Mouse (Mus musculus) left cerebral cortex, adult 11 months (tissue): ENCODE results near the gene Kdm4b.

Source experiments
- DNase-seq: peaks from one replicate; pipeline ENCODE4 v3.0.0; 2022; ENCODE audit warnings: low spot score

The Kdm4b gene

DNA sequence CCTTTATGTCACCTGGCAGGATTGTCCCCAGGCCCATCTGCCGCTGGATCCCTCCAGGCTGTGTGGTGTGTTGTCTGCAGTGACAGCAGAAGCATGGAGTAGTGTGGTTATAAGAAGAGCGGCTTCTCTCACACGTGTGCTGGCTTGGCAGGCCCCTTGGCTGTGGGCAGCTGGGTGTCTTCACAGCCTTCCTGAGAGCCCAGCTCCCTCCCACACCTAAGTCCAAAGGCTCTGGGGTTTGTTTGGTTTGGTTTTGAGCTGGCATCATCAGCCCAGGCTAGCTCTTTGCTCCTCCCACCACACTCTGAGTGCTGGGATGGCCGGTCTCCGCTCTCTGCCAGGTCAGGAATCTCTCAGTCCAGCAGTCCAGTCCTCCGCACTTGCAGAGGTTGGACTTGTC lies 67.4 kb downstream of the Kdm4b start:
- DNase-seq = no peak

DNA sequence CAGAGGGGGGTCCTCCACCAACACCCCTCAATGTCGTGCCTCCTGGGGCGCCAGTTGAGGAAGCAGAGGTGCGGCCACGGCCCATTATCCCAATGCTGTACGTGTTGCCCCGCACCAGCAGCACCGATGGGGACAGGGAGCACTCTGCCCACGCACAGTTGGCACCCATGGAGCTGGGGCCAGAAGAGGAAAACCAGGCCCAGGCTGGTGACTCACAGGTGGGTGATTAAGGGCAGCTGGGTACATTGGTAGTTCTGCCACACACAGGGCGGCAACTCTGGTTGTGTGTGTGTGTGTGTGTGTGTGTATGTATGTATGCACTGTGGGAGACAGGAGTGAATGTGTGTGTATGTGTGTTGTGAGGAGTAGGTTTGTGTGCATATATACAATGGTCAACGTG lies 68.0 kb downstream of the Kdm4b start:
- no peak for DNase-seq

DNA sequence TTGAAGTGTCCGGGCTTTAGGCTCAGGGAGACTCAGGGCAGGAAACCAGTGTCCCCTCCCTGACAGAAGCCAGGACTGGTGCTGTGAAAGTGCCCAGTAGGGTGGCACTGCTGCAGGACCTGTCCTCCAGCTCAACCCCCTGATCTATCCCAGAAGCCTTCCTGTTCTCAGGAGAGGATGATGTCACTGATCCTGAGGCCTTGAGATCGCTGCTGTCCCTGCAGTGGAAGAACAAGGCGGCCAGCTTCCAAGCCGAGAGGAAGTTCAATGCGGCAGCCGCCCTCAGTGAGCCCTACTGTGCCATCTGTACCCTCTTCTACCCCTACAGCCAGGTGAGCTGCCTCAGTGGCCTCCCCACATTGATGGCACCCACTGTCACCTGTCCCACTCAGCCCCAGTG lies 70.2 kb downstream of the Kdm4b start:
- DNase-seq = no peak

DNA sequence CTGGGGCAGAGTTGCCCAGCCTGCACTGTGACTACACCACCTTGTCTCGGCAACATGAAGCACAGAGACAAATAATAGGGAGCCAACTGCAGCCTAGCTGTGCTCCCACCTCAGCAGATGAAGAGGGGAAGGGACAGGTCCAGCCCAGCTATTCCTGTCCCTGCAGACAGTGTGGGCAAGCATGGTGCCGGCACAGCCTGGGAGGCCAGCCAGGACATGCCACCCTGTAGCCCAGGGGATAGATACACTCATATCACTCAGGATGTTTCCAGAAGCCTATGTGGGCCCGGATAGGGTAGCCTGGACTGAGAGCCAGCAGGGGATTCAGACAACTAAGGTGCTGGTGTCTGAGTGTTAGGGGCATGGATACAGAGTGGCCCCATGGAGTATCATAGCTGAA lies 74.4 kb downstream of the Kdm4b start:
- DNase-seq = no peak

DNA sequence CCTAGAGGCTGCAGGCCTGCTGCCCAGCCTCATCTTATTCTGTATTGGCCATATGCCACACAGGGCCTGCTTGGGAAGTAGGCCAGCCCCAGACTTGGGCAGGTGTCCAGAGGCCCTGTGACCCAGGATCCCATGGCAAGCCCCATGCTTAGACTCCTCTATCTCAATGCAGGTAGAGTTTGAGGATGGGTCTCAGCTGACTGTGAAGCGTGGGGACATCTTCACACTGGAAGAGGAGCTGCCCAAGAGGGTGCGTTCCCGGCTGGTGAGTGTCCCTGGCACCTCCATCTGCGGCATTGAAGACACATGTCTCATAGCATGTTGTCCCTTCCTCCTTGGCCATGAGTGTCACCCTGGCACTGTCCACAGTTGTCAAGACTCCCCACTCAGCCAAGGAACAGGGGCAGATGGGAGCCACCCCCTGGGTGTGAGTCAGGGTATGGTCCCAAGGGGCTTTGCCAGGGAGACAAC lies 75.2 kb downstream of the Kdm4b start:
- DNase-seq = no peak

DNA sequence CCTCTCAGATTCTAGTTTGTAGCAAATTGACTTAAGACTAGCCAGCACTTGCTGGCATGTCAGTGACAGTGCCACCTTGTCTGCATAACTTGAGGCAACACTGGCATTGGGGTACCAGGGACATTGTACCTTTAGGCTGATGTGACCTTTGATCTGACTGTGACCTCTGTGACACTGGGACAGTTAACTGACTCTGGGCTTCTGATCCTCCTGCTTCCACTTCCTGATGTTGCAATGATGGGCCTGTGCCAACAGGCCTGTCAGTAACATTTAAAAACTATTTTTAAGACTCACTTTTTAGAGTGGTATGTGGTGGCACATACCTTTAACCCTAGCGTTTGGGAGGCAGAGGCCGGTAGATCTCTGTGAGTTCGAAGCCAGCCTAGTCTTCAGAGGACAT lies 79.5 kb downstream of the Kdm4b start:
- DNase-seq = no peak

DNA sequence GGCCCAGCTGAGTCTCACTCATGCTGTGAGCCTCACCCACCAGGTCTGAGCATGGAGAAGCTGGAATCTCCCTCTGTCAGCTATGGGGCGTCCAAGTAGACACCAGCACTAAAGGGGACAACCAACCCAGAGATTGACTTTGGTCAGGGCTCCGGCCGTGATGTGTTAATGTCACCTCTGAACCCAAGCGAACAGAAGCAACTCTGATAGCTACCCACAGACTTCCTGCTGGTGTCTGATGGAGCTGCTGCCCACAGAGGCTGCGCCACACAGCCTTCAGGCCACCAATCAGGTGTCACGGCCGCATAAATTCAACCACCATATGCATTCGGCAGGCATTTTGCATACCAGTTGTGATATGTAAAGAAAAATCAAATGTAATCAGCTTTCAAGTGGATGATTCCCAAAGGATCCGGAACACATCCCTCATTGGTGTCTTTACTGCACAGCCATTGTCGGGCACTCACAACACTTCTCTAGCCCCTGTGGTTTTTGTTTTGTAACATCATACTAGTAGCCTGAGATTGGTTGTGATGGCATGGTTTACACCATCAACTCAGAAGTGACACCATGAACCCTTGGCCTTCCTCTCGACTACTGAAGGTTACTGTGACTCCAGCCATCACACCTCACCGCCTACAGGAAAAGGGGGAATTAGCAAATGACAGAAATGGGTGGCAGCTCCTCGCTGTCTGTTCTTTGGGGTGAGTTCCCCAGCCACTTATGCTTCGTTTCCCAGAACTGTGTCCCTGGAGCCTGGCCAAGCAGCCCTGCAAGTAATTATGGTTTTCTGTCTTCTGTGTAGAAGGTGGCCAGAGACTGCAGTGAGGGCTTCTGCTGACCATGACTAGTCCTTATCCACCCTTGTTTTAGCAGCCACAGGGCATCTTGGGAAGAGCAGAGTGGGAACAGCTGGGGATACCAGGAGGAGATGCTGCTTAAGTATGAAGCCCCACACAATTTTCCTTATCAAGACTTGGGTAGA lies 80.3 kb downstream of the Kdm4b start:
- no peak for DNase-seq

DNA sequence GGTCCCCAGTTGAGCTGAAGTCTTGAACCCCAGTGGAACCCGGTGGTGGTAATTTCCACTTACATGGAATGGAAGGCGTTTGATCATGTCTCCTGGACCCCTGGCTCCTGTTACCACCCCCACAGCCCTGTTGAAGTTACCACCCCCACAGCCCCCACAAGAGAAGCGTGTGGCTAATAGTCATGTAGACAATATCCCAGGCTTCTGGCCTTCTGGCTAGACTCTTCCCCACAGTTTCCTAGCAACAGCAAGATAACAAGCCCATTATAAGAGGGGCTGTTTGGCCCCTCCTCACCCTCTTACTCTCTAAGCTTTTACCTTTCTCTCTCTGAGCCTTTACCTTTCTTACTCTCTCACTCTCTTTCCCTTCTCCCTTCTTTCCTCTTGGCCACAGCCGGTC lies 81.0 kb downstream of the Kdm4b start:
- no peak for DNase-seq

DNA sequence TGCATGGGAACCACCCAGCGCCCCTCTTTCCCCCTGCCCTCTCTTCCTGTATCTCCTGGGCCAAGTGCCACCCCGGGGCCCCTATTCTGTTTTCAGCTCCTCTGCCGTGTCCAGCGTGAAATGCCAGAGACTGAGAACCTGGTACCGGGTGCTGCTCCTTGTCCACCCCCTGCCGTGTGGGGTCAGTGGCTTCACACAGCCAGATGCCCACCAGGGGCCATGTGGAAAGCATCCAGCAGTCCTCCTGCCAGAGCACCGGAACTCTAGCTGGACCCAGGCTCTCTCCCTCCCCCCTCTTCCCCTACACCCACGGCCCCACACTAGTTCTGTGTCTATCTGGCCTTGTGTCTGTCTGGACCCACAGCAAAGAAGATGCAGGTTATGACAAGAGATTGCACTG lies 81.5 kb downstream of the Kdm4b start:
- DNase-seq = no peak

DNA sequence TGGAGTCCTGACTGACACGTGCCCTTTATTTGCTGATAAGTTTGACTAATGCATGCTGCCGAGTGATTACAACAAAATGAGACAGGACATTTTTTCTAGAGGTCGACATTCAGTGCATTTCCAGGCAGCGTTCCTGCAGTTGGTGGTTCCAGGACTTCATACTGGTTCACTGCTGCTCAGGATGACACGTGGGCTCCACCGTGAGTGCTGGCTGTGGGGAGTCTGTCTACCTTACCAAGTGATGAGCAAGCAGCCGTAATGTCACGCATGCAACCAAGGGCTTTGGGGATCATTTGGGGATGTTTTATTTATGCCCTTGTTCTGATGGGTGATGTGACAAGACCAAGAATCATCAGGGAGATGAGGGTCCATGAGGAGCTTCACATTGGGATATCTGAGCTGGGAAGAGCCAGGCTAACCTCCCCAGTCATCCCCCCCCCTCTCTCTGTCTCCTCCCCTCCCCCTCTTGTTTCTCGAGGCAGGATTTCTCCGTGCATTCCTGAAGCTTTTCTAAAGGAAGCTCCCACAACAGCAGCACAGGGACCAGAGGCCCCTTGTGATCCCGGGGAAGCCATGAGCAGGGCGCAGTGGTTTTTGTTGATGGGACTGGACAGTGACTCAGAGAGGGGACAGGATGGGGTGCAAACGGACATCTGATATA lies 83.2 kb downstream of the Kdm4b start:
- DNase-seq = peak; percentile 44

DNA sequence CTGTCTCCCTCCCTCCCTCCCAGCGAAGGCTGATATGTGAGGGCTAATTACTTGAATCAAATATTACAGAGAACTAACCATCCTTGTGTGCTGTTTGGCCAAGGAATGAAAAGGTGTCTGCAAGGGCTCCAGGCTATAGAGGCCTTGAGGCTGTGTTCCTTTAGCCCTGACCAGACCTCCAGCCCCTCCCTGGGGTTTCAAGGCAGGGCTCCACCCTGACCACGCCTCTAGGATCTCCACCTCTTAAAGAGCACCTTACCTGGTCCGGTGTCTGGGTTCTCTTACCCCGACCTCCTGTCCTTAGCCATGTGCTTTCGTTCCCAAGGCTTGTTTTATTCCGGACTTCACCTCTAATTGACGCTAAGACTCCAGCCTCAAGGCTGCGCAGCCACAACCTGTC lies 83.9 kb downstream of the Kdm4b start:
- no peak for DNase-seq

DNA sequence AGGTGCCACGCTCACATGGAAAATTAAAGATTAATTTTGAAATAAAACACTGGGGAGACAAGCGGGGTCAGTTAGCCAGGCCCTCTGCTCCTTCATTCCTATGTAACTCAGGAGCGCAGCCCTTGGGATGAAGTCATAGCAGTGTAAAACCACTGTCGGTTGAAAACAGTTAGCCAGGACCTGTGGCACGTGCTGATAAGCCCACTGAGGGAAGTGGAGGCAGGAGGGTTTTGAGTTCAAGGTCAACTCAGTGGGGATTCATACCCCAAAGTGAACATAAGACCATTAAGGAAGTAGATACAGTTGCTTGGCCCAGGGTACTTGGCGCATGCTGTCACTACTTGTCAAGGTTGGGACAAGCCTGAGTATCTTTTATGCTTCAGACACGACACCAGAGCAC lies 85.6 kb downstream of the Kdm4b start:
- no peak for DNase-seq

DNA sequence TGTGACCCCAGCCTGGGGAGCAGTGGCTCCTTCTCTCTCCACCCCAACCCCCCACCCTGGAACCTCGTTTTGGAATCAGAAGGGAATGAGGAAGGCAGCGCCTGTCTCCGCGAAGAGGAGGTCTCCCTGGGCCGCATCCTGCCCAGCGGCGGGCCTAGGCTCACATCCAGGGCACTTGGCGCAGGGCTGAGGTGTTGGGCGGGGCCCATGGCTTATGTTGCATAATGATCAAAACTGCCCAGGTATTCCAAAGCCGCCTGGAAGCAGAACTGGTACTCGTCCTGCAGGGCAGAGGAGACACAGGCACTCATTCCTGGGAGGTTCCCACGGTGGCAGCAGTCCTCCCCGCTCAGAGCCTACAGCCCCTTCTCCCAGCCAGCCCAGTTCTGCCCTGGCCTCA lies 87.3 kb downstream of the Kdm4b start:
- DNase-seq = no peak

DNA sequence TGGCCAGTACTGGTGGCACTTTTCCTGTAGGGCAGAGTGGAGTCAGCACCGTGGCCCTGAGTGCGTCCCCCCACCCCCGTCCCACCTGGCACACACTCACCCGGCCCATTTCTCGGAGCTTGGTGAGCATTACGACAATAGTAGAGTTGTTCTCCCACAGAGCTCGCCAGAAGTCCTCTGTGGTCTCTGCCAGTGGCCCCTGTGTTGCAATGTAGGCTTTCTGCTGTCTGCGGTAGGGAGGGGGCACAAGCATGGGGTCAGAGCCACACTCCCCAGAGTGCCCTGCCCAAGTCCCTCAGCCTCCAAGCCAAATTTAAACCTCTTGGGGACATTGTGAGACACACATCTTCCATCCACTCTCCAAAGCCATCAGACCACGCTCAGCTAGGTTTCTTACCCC lies 88.9 kb downstream of the Kdm4b start:
- no peak for DNase-seq

DNA sequence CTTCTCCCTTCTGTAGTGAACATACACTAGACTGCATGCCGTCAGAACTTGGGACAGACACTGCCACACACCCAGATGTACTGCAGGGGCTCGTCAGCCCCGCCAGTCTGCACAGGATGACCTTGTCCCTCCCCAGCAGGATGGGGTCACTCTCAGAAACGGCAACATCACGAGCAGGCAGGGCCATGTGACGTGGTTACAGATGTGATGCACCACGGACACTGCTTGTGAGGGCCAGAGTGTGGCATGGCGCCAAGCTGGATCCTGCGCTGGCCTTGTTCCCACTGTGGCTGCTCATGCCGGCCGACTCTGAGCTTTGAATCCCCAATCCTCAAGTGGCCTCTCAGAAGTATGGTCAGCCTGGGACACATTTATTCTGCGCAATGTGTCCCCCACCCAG lies 92.4 kb downstream of the Kdm4b start:
- no peak for DNase-seq

DNA sequence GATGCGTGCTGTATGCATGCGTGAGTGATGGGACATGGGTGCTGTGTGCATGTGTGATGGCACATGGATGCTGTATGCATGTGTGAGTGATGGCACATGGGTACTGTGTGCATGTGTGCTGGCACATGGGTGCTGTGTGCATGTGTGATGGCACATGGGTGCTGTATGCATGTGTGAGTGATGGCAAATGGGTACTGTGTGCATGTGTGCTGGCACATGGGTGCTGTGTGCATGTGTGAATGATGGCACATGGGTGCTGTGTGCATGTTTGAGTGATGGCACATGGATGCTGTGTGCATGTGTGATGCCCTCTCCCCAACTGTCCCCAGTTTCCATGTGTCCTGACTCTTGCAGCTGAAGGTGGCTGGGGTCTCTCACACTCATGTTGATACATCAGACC lies 94.2 kb downstream of the Kdm4b start:
- no peak for DNase-seq

DNA sequence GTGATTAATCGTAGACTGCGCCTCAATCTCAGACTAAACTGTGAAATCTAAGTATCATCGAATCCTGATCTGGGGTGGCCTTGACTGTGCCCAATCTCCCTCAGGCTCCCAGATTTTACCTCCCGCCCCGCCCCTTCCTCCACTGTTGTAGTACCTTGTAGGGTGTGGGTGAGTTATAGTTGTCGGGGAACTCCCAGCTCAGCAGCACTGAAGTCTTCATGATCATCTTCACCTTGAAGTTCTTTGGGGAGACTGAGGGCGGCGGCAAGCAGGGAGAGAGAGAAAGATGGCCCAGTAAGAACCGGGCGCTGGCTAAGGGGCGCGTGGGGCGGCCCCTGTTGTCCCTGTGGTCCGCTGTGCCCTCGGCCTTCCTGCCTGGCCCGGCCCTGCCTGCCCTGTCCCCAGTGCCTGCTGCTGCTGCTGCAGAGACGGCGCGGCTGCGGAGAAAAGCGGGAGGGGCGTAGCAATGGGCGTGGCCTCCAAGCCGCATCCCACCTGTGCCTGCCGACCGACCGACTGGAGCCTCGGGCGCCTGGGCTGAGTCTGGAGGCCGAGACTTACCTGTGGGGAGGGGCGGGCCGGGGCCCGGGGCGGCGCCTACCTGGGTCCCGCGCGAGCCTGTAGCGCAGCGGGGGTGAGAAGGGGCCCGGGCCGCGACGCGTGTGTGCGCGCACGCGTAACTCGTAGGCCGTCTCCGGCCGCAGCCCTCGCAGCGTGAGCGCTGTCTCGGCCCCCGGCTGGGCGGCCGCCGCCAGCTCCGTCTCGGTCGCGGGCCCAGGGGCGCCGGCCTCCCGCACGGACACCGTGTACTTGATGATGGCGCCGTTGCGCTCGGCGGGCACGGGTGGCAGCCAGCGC lies 99.1 kb downstream of the Kdm4b start:
- no peak for DNase-seq

DNA sequence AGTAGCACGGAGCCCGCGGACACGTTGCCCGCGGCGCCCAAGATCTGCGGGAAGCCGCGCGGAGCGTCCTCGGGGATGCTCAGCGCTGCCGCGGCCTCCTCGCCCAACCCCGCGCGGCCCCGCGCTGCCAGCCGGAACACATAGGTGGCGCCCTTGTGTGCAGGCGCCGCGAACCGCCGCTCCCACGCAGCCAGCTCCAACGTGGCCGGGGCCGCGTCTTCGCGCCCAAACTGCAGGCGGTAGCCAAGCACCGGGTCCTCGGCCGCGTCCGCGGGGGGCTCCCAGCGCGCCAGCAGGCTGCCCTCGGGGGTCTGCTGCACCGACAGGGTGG lies 99.7 kb downstream of the Kdm4b start:
- peak; percentile 44 for DNase-seq

DNA sequence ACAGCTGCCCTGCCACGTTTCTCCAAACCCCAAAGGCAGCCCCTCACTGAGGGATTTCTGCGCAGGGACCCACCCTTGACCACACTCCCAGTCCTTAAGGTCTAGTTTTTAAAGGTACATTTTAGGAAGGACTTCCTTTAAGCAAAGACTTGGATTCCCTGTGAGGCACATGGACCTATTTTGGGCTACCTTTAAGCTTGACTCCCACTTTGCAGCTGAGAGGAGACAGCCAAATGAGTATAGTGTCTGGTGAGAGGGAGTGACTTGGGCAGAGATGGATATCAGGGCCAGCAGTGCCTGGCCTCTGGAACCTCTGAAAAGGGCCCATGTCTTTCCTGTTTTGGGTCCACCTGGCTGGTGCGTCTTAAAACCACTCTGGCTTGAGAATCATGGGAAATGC lies 100.1 kb downstream of the Kdm4b start:
- DNase-seq = no peak

DNA sequence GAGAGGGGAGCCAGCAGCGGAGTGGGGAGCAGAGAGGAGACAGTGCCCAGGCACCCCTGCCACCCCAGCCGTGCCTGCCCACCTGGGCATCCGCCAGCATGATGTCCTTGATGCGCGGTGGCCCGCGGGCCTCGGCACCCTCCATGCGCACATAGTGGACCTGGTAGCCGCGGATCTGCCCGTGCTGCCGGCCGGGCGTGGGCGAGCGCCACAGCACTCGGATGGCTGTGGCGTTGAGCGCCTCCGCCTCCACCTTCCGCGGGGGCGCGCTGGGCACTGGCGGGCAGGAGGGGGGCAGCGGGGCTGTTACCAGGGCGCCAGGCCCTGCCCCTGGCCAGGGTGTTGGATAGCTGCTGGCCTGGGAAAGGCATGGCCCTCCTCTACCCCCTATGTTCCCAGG lies 102.0 kb downstream of the Kdm4b start:
- DNase-seq = no peak

DNA sequence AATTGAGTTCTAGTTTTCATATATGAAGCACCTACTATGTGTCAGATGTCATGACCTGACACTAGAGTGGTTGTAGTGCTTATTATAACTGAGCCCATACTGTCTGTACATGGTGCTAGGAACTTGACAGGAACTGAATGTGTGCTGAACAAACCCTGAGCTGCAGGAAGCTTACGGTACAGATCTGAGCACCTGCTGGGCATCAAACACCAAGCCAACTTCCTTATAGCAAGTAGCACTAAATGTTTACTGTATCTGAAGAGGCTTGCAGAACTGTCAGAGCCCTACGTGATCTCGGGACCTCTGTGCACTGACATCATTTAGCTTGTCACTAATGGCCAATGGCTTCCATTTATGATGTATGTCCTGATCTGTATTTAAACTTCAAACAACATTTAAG lies 105.7 kb downstream of the Kdm4b start:
- no peak for DNase-seq

DNA sequence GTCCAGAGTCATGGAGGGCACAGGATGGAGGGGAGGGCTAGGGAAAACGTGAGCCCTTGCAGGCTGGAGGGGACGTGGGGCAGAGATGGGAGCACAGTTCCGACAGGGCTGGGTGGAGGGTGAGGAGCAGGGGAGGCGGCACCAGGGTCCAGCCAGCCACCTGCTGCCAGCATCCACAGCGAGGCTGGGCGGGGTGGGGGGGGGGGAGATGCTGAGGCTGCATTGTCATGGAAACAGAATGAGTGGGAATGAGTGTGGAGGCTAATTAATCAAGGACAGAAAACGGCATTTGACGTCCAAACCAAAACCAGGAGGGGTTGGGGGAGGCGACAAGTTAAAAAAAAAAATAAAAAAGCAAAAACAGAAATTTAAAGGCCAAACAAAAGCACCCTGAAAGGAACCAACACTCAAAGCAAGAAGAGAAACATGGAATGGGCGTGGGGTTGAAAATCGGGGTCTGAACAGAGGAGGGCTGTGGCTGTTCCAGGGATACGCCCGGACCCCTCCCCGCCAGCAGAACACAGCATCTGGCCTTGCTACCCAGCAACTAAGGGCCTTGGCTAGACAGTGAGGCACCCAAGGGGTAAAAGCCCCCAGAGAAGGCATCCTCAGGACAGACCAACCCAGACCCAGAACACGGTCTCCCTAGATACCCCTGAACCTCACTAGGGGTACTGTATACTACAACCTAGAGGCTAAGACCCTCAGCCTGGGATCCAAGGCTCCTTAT lies 114.0 kb downstream of the Kdm4b start:
- no peak for DNase-seq
